Mouse (Mus musculus) kidney, embryonic 16.5 days (tissue): ENCODE data around the gene Med13l. TPM values are rescaled to one million over a fixed set of nuclear protein-coding genes. Genes with fewer than 3 reads are reported as not detected.

Experiments
- ATAC-seq: fragments of 200-750 bp; cut with Nextera tagmentation; 2 replicates; pipeline ENCODE4 v1.8.0; 2017; ENCODE audit warnings: moderate TSS enrichment; ENCODE audit not compliant: low FRiP score, low TSS enrichment
- H3K27ac ChIP-seq: fragments of 300-500 bp; sonication (generic); 2 replicates; pipeline ENCODE4 v1.5.1; 2014; ENCODE audit warnings: low read length
- H3K27me3 ChIP-seq: fragments of 300-500 bp; sonication (generic); 2 replicates; pipeline ENCODE4 v1.6.1; 2014; ENCODE audit warnings: low read length, control low read depth, mixed read lengths; ENCODE audit not compliant: insufficient read depth
- H3K36me3 ChIP-seq: fragments of 300-500 bp; sonication (generic); 2 replicates; pipeline ENCODE4 v1.6.1; 2014; ENCODE audit warnings: low read length, control low read depth, mixed read lengths; ENCODE audit not compliant: insufficient read depth
- H3K4me1 ChIP-seq: fragments of 300-500 bp; sonication (generic); 2 replicates; pipeline ENCODE4 v1.6.1; 2014; ENCODE audit warnings: low read length, control low read depth, mixed read lengths; ENCODE audit not compliant: insufficient read depth
- H3K4me2 ChIP-seq: fragments of 300-500 bp; sonication (generic); replicated peaks from 2 replicates; pipeline ENCODE4 v1.6.1; 2014; ENCODE audit warnings: low read depth, low read length
- H3K4me3 ChIP-seq: fragments of 300-500 bp; sonication (generic); 2 replicates; pipeline ENCODE4 v1.5.1; 2014; ENCODE audit warnings: mild to moderate bottlenecking, low read length
- H3K9ac ChIP-seq: fragments of 300-500 bp; sonication (generic); replicated peaks from 2 replicates; pipeline ENCODE4 v1.6.1; 2014; ENCODE audit warnings: low read length
- H3K9me3 ChIP-seq: fragments of 300-500 bp; sonication (generic); 2 replicates; pipeline ENCODE4 v1.6.1; 2016; ENCODE audit warnings: low read length, control low read depth
- WGBS: fragments of 180-500 bp; shearing (Covaris S2); extraction: QIAGEN DNeasy Blood & Tissue Kit; methylation state at CpG from one replicate; pipeline ENCODE4 v1.1.7; 2014; 5-methylcytosine and 5-hydroxymethylcytosine counted together
- polyA plus RNA-seq: library from polyadenylated mRNA; unstranded; fragments of >200 nt; fragmentation: Nextera tagmentation; extraction: Ambion mirVana; gene quantifications from 2 replicates; pipeline ENCODE4 v1.2.1, GENCODE M21; 2015

The Med13l gene
- polyA plus RNA-seq, 1 experiment from 2014 or later, result 8.2 TPM

DNA sequence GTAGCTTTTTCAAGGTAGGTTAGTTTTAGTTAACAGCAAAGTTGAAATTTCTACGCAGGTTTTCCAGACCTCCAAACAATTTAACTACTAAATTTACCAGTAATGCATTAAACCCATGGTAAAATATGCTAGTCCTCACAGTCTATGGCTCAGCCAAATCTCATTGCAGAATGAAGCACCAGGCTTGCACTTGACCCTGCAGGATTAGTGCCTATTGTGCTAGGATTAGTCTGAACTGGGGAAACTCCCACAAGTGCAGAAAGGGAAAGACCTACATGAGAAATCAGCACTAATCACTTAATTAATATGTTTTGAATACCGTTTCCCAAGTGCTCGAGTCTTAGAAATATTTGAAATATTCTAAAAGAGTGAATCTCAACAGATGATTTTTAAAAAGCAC, 40.0 kb upstream of the Med13l start:
- Histone ChIP-seq H3K4me3 (no peak overlapping the region), H3K9ac (no peak overlapping the region), H3K36me3 (no peaks in the 10 kb centered on the region), H3K27ac (no peak overlapping the region), H3K9me3 (no peaks in the 10 kb centered on the region), H3K4me2 (no peak overlapping the region), H3K4me1 (peaks cover 20% of the 10 kb centered on the region), H3K27me3 (no peaks in the 10 kb centered on the region)
- WGBS, result 83% methylated on average over 3 of the region's 3 CpGs
- no peak for ATAC-seq

DNA sequence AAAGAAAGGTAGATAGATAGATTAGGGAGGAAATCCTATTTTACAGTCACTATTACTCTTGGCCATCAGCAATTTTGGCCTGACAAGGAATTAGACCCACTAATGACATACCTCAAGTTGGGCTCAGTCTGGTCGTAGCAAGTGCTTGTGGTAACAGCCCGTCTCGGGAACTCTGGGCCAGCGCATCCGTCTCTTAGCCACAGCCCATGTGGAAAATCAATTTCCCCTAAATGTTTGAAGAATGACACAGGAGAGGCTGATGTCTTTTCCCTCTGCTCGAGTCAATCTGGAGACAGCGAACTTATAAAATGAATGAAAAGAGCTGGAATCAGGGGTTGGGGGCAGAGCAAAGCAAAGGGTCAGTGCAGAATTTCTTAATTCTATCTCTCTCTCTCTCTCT, 36.1 kb upstream of the Med13l start:
- no peaks in the 10 kb centered on the region for H3K4me1 ChIP-seq
- H3K4me2 ChIP-seq, result no peak overlapping the region
- no peaks in the 10 kb centered on the region for H3K27me3 ChIP-seq
- H3K4me3 ChIP-seq, result no peak overlapping the region
- WGBS, result 69% methylated on average over 7 of the region's 7 CpGs
- no peak overlapping the region for H3K27ac ChIP-seq
- H3K9ac ChIP-seq, result no peak overlapping the region
- ATAC-seq, result no peak
- no peaks in the 10 kb centered on the region for H3K9me3 ChIP-seq
- H3K36me3 ChIP-seq, result no peaks in the 10 kb centered on the region

- no peaks in the 10 kb centered on the region for H3K9me3 ChIP-seq
- no peak for ATAC-seq
- H3K27me3 ChIP-seq, result no peaks in the 10 kb centered on the region
- H3K4me3 ChIP-seq, result no peak overlapping the region
- WGBS, result 85% methylated on average over 6 of the region's 6 CpGs
- H3K4me1 ChIP-seq, result no peaks in the 10 kb centered on the region
- H3K36me3 ChIP-seq, result no peaks in the 10 kb centered on the region
- H3K27ac ChIP-seq, result no peak overlapping the region
- H3K4me2 ChIP-seq, result no peak overlapping the region
- H3K9ac ChIP-seq, result no peak overlapping the region
These were observed 34.8 kb upstream of the Med13l start for GRCm38 (mm10) chr5:118525634-118526033.

- no peaks in the 10 kb centered on the region for H3K36me3 ChIP-seq
- ATAC-seq, result no peak
- no peak overlapping the region for H3K27ac ChIP-seq
- H3K27me3 ChIP-seq, result no peaks in the 10 kb centered on the region
- no peak overlapping the region for H3K4me3 ChIP-seq
- H3K9me3 ChIP-seq, result no peaks in the 10 kb centered on the region
- no peak overlapping the region for H3K9ac ChIP-seq
- H3K4me1 ChIP-seq, result no peaks in the 10 kb centered on the region
- 74% methylated on average over 13 of the region's 13 CpGs for WGBS
- H3K4me2 ChIP-seq, result no peak overlapping the region
These were observed 34.0 kb upstream of the Med13l start for GRCm38 (mm10) chr5:118526504-118526903.

DNA sequence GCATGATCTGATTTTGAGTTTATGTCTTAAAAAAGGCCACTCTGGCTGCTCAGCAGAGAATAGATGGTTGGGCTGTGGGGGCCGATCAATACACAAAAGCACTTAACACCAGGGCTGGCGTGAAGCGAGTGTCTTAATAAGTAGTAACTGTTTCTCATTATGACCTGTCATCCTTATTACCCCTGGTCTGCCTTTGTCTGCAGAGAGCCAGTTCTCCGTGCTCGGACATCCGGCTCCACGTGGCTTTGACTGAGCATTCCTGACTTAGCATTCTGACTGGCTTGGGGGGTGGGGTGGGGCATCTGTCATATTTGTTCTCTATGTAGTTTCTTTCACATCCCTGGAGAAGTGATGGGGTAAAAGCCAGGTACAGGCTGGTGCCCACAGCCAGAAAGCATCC, 31.2 kb upstream of the Med13l start:
- H3K4me1 ChIP-seq, result peaks cover 12% of the 10 kb centered on the region
- no peak overlapping the region for H3K9ac ChIP-seq
- no peaks in the 10 kb centered on the region for H3K9me3 ChIP-seq
- H3K36me3 ChIP-seq, result no peaks in the 10 kb centered on the region
- no peak overlapping the region for H3K4me3 ChIP-seq
- ATAC-seq, result no peak
- H3K27me3 ChIP-seq, result 0 out of 2 replicates have a peak, but pooled peaks cover 2% of the 10 kb centered on the region
- WGBS, result 44% methylated on average over 7 of the region's 7 CpGs
- H3K4me2 ChIP-seq, result no peak overlapping the region
- H3K27ac ChIP-seq, result no peak overlapping the region

GRCm38 (mm10) chr5:118532125-118532524, 28.4 kb upstream of the Med13l start:
- Histone ChIP-seq H3K4me3 (no peak overlapping the region), H3K27ac (no peak overlapping the region), H3K36me3 (no peaks in the 10 kb centered on the region), H3K4me1 (peaks cover 12% of the 10 kb centered on the region), H3K27me3 (0 out of 2 replicates have a peak, but pooled peaks cover 2% of the 10 kb centered on the region), H3K4me2 (no peak overlapping the region), H3K9me3 (no peaks in the 10 kb centered on the region), H3K9ac (no peak overlapping the region)
- 4% methylated on average over 13 of the region's 13 CpGs for WGBS
- no peak for ATAC-seq

DNA sequence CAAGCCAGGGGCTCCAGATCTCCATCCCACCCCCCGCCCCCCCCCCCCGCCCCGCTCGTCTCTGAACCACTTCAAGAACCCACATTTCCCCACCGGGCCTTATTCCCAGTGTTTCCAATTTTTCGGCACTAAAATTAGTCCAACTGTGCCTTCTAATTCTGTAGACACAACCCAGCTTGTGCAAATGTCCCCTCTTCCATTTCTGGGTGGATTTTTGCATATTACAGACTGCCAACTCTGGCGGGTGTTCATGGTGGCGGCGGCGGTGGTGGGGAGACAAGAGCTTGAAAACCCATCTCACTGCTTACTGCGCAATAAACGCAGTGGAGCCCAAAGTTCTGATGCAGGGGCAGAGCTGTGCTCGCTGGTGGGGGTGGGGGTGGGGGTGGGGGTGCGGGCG, 27.8 kb upstream of the Med13l start:
- Histone ChIP-seq H3K4me1 (peaks cover 12% of the 10 kb centered on the region), H3K4me3 (no peak overlapping the region), H3K36me3 (no peaks in the 10 kb centered on the region), H3K4me2 (no peak overlapping the region), H3K9me3 (no peaks in the 10 kb centered on the region), H3K9ac (no peak overlapping the region), H3K27ac (no peak overlapping the region), H3K27me3 (0 out of 2 replicates have a peak, but pooled peaks cover 2% of the 10 kb centered on the region)
- ATAC-seq, result no peak
- WGBS, result 49% methylated on average over 15 of the region's 15 CpGs

- Histone ChIP-seq H3K27ac (no peak overlapping the region), H3K4me2 (no peak overlapping the region), H3K27me3 (0 out of 2 replicates have a peak, but pooled peaks cover 2% of the 10 kb centered on the region), H3K9ac (no peak overlapping the region), H3K4me1 (peaks cover 23% of the 10 kb centered on the region), H3K9me3 (no peaks in the 10 kb centered on the region), H3K36me3 (no peaks in the 10 kb centered on the region), H3K4me3 (no peak overlapping the region)
- WGBS, result 60% methylated on average over 9 of the region's 9 CpGs
- no peak for ATAC-seq
These were observed 26.0 kb upstream of the Med13l start for GRCm38 (mm10) chr5:118534407-118534921.

GRCm38 (mm10) chr5:118535130-118535529, 25.3 kb upstream of the Med13l start:
- H3K27me3 ChIP-seq, result 0 out of 2 replicates have a peak, but pooled peaks cover 2% of the 10 kb centered on the region
- ATAC-seq, result 0 out of 2 replicates have a peak, but pooled peaks have one; percentile 12
- H3K27ac ChIP-seq, result peak overlapping the region; percentile 19; the same call in 1 of the 2 replicates

DNA sequence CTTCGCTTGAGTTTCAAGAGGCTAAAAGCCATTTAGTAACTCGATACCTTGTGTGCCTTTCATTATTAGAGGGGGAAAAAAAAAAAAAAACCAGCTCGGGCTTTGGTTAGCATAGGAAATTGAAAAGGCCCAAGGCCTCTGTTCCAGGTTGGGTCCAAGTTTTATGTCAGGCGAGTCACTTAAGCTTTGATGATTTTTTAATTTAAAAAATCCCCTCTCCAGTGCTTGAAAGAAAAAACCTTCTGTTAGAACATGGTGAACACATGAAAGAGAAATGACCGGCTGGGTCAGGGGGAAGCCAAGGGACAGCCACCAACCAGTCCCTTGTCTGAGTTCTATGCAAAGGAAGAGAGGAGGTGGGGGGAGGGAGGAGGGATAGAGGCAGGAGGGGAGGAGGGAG, 22.0 kb upstream of the Med13l start:
- H3K36me3 ChIP-seq, result no peaks in the 10 kb centered on the region
- no peak for ATAC-seq
- peaks cover 3% of the 10 kb centered on the region; the same call in 1 of the 2 replicates for H3K9me3 ChIP-seq
- H3K27ac ChIP-seq, result peak overlapping the region; percentile 1; the same call in 1 of the 2 replicates
- no peak overlapping the region for H3K4me3 ChIP-seq
- no peak overlapping the region for H3K9ac ChIP-seq
- H3K4me2 ChIP-seq, result no peak overlapping the region
- H3K4me1 ChIP-seq, result peaks cover 11% of the 10 kb centered on the region
- WGBS, result 21% methylated on average over 5 of the region's 5 CpGs
- 0 out of 2 replicates have a peak, but pooled peaks cover 2% of the 10 kb centered on the region for H3K27me3 ChIP-seq

More at GRCm38 (mm10) chr5:118535130-118535529, 25.3 kb upstream of the Med13l start:
- H3K36me3 ChIP-seq, result no peaks in the 10 kb centered on the region
- H3K4me1 ChIP-seq, result peaks cover 23% of the 10 kb centered on the region
- no peak overlapping the region for H3K4me3 ChIP-seq
- no peak overlapping the region for H3K9ac ChIP-seq
- no peaks in the 10 kb centered on the region for H3K9me3 ChIP-seq
- no peak overlapping the region for H3K4me2 ChIP-seq
- 33% methylated on average over 8 of the region's 8 CpGs for WGBS
